Mouse (Mus musculus): Measurements from ENCODE around the gene Fam198b. TPM values are rescaled to one million over a fixed set of nuclear protein-coding genes. Genes with fewer than 3 reads are reported as not detected.

Gene Fam198b
- polyA plus RNA-seq, 1 experiment, result 2.1 TPM

DNA sequence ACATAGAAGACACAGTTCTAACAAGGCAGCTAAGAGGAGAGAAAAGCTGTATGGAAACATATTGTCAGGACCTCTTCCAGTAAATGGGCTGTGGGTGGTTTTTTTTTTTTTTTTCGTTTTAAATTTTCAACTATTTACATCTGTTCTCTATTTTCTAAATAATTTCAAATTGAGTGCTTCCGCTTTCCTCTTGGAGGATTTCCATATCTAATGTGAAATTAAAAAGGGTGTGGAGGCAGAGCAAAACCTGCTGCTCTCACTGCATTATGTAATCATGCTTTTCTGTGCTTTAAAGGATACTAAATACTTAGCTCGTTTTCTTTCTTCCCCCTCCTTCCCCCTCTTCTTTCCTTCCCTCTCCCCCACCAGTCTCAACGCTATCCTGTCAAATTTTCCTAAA lies 35.5 kb upstream of the Fam198b start:
- TF ChIP-seq POLR2A (IDR thresholded peaks at IDR 0.05; ENCODE audit: low read depth, low read length) (no peak), CTCF (IDR thresholded peaks at IDR 0.05; ENCODE audit: extremely low read depth, insufficient read depth, insufficient read length, insufficient replicate concordance) (no peak)
- Histone ChIP-seq H3K27me3 (ENCODE audit: control insufficient read depth, insufficient read depth, low read length) (no peaks in the 10 kb centered on the region), H3K27ac (ENCODE audit: insufficient read depth, low read length) (no peak overlapping the region), H3K36me3 (ENCODE audit: control insufficient read depth, insufficient read depth, low read length) (no peaks in the 10 kb centered on the region), H3K4me3 (ENCODE audit: extremely low read depth, insufficient read depth, insufficient read length) (no peak overlapping the region), H3K4me1 (ENCODE audit: control insufficient read depth, insufficient read depth, insufficient read length) (no peaks in the 10 kb centered on the region)
- WGBS, result 59% methylated on average over 4 of the region's 4 CpGs
- DNase-seq (ENCODE audit: low read depth in 1 of 2, low spot score in 2 of 2), result no peak

DNA sequence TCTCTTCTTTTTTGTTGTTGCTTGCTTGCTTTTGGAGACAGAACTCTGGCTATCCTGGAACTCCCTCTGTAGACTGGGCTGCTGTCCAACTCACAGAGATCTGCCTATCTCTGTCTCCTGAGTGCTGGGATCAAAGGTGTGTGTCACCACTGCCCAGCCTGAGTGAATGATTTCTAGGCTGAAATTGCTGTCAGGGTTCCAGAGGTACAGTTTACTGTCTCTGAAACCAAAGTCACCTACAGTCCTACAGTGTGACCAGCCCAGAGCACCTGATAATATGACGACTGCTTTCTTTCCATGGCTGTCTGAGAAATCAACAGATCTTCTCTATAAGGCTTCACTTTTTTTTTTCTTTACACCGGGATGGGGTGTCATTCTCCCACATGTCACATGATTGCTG lies 34.7 kb upstream of the Fam198b start:
- Histone ChIP-seq H3K36me3 (ENCODE audit: control insufficient read depth, insufficient read depth, low read length) (no peaks in the 10 kb centered on the region), H3K27me3 (ENCODE audit: control insufficient read depth, insufficient read depth, low read length) (no peaks in the 10 kb centered on the region), H3K4me3 (ENCODE audit: extremely low read depth, insufficient read depth, insufficient read length) (no peak overlapping the region), H3K4me1 (ENCODE audit: control insufficient read depth, insufficient read depth, insufficient read length) (no peaks in the 10 kb centered on the region), H3K27ac (ENCODE audit: insufficient read depth, low read length) (no peak overlapping the region)
- TF ChIP-seq POLR2A (IDR thresholded peaks at IDR 0.05; ENCODE audit: low read depth, low read length) (no peak), CTCF (IDR thresholded peaks at IDR 0.05; ENCODE audit: extremely low read depth, insufficient read depth, insufficient read length, insufficient replicate concordance) (no peak)
- WGBS, result 85% methylated on average over 2 of the region's 2 CpGs
- no peak for DNase-seq (ENCODE audit: low read depth in 1 of 2, low spot score in 2 of 2)

DNA sequence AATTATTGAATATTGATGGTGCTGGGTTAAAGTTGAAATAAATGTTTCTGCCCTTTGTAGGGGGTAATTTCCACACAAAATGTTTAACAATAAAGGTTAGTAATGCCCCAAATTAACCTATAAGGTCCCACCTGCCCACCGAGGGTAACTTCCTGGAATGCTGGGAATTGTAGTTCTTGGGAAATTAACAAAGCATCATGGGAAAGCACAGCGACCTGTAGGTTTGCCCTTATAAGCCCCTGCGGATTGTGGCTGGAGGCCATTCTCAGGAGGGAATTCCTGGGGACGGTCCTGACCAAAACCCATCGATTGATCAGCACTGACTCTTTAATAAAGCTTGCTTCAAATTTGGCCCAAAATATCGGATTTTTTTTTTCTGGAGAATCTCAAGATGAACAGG lies 33.7 kb upstream of the Fam198b start:
- 80% methylated on average over 6 of the region's 6 CpGs for WGBS
- H3K36me3 ChIP-seq (ENCODE audit: control insufficient read depth, insufficient read depth, low read length), result no peaks in the 10 kb centered on the region
- H3K27me3 ChIP-seq (ENCODE audit: control insufficient read depth, insufficient read depth, low read length), result no peaks in the 10 kb centered on the region
- no peak for DNase-seq (ENCODE audit: low read depth in 1 of 2, low spot score in 2 of 2)
- H3K27ac ChIP-seq (ENCODE audit: insufficient read depth, low read length), result no peak overlapping the region
- no peak overlapping the region for H3K4me3 ChIP-seq (ENCODE audit: extremely low read depth, insufficient read depth, insufficient read length)
- TF ChIP-seq CTCF (IDR thresholded peaks at IDR 0.05; ENCODE audit: extremely low read depth, insufficient read depth, insufficient read length, insufficient replicate concordance) (no peak), POLR2A (IDR thresholded peaks at IDR 0.05; ENCODE audit: low read depth, low read length) (no peak)
- no peaks in the 10 kb centered on the region for H3K4me1 ChIP-seq (ENCODE audit: control insufficient read depth, insufficient read depth, insufficient read length)

DNA sequence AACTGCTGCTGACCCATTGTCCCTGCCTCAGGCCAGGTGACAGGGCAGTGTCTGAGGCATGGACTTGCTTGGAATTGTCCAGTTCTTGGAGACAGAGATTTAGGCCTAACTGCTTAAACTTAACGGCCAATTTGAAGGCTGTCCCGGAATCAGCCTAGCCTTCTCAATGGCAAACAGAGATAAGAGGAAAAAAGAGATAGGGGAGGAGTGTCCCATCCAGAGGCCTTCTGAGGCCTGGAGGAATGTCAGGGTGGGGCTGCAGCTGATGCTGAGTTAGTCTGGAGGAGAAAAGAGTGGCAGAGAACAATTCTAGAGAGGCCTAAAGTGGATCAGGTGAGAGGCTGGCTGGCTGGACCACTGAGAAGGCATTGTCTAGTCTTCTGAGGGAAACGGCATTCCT lies 32.2 kb upstream of the Fam198b start:
- H3K4me1 ChIP-seq (ENCODE audit: control insufficient read depth, insufficient read depth, insufficient read length), result no peaks in the 10 kb centered on the region
- WGBS, result 77% methylated on average over 3 of the region's 3 CpGs
- H3K27me3 ChIP-seq (ENCODE audit: control insufficient read depth, insufficient read depth, low read length), result no peaks in the 10 kb centered on the region
- TF ChIP-seq POLR2A (IDR thresholded peaks at IDR 0.05; ENCODE audit: low read depth, low read length) (no peak), CTCF (IDR thresholded peaks at IDR 0.05; ENCODE audit: extremely low read depth, insufficient read depth, insufficient read length, insufficient replicate concordance) (no peak)
- no peak for DNase-seq (ENCODE audit: low read depth in 1 of 2, low spot score in 2 of 2)
- no peak overlapping the region for H3K4me3 ChIP-seq (ENCODE audit: extremely low read depth, insufficient read depth, insufficient read length)
- H3K36me3 ChIP-seq (ENCODE audit: control insufficient read depth, insufficient read depth, low read length), result no peaks in the 10 kb centered on the region
- H3K27ac ChIP-seq (ENCODE audit: insufficient read depth, low read length), result no peak overlapping the region

DNA sequence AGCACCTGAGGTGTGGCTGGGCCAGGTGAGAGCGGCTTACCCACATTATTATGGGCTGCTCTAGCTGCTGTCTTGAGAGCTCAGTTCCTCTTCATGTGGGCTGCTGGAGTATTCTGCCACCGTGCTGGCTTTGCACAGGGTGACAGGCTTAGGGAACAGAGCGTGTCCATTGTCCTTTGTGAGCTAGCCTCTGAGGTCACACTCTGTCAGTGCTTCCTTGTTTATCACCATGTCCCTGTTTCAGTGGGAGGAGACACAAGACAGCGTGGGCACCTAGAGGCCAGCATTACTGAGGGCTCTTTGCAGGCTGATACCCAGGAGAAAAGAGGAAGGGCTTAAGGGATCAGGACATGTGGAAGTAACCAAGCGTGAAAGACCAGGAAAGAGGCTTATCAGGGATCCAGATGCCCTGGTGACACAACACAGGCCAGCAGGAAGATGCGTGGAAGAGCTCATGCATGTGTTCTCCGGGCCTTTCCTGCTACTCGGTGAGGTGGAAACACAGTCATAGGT lies 31.6 kb upstream of the Fam198b start, which contains the start of gene Tmem144:
Tmem144 (minus strand) TSS at position 120 of the 513 bp plus-strand sequence.
- 45% methylated on average over 8 of the region's 8 CpGs for WGBS
- Histone ChIP-seq H3K4me3 (ENCODE audit: extremely low read depth, insufficient read depth, insufficient read length) (no peak within 1 kb of the TSS), H3K4me1 (ENCODE audit: control insufficient read depth, insufficient read depth, insufficient read length) (no peaks in the 10 kb centered on the region), H3K36me3 (ENCODE audit: control insufficient read depth, insufficient read depth, low read length) (no peaks in the 10 kb centered on the region), H3K27ac (ENCODE audit: insufficient read depth, low read length) (no peak within 1 kb of the TSS), H3K27me3 (ENCODE audit: control insufficient read depth, insufficient read depth, low read length) (no peaks in the 10 kb centered on the region)
- no peak for DNase-seq (ENCODE audit: low read depth in 1 of 2, low spot score in 2 of 2)
- TF ChIP-seq CTCF (IDR thresholded peaks at IDR 0.05; ENCODE audit: extremely low read depth, insufficient read depth, insufficient read length, insufficient replicate concordance) (no peak), POLR2A (IDR thresholded peaks at IDR 0.05; ENCODE audit: low read depth, low read length) (no peak)

DNA sequence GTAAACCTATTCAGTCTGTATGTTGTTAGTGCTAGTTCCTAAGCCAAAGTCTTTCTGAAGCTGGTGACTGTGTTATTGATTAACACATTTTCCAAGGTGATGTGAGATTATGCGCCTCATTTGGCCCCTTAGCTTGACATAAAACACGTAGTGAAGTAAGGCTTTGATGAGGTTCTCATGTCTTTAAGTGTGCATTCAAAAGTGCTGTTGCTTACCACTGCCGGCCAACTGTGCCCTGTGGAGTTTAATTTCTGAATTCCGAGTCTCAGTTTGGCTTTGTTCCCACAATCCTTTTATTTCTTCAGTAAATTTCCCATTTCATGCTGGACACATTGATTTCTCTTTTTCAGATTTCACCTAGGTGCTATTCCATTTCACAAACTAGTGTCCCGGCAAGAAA lies 26.6 kb upstream of the Fam198b start:
- no peak for TF ChIP-seq POLR2A (IDR thresholded peaks at IDR 0.05; ENCODE audit: low read depth, low read length)
- no peak for TF ChIP-seq CTCF (IDR thresholded peaks at IDR 0.05; ENCODE audit: extremely low read depth, insufficient read depth, insufficient read length, insufficient replicate concordance)
- no peaks in the 10 kb centered on the region for H3K4me1 ChIP-seq (ENCODE audit: control insufficient read depth, insufficient read depth, insufficient read length)
- no peak overlapping the region for H3K27ac ChIP-seq (ENCODE audit: insufficient read depth, low read length)
- WGBS, result 93% methylated on average over 5 of the region's 5 CpGs
- no peaks in the 10 kb centered on the region for H3K27me3 ChIP-seq (ENCODE audit: control insufficient read depth, insufficient read depth, low read length)
- H3K4me3 ChIP-seq (ENCODE audit: extremely low read depth, insufficient read depth, insufficient read length), result no peak overlapping the region
- no peaks in the 10 kb centered on the region for H3K36me3 ChIP-seq (ENCODE audit: control insufficient read depth, insufficient read depth, low read length)
- no peak for DNase-seq (ENCODE audit: low read depth in 1 of 2, low spot score in 2 of 2)

DNA sequence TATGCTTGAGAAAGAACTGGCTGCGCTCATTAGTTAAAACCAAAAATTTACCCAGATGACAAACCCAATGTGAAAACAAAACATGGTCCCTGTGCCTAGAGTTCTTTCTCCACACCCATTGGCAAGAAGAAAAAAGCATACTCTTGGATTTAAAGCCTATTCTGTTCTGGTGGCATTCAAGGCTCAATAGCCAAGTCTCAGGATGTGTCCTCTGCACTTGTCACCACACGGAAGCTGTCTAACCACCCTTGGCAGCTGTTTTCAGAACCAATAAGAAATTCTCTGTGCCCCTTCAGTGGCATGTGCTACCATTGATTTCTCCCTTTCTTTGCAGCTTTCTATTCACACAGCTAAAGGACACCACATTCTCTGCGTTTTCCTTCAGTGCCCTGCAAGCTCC lies 26.1 kb upstream of the Fam198b start:
- no peak overlapping the region for H3K27ac ChIP-seq (ENCODE audit: insufficient read depth, low read length)
- no peaks in the 10 kb centered on the region for H3K36me3 ChIP-seq (ENCODE audit: control insufficient read depth, insufficient read depth, low read length)
- WGBS, result 81% methylated on average over 3 of the region's 3 CpGs
- no peaks in the 10 kb centered on the region for H3K4me1 ChIP-seq (ENCODE audit: control insufficient read depth, insufficient read depth, insufficient read length)
- DNase-seq (ENCODE audit: low read depth in 1 of 2, low spot score in 2 of 2), result no peak
- H3K4me3 ChIP-seq (ENCODE audit: extremely low read depth, insufficient read depth, insufficient read length), result no peak overlapping the region
- TF ChIP-seq POLR2A (IDR thresholded peaks at IDR 0.05; ENCODE audit: low read depth, low read length) (no peak), CTCF (IDR thresholded peaks at IDR 0.05; ENCODE audit: extremely low read depth, insufficient read depth, insufficient read length, insufficient replicate concordance) (no peak)
- H3K27me3 ChIP-seq (ENCODE audit: control insufficient read depth, insufficient read depth, low read length), result no peaks in the 10 kb centered on the region

Measured in spleen, adult 2 months (tissue).